Mouse (Mus musculus): ENCODE measurements around the gene Sppl2b. TPM values are rescaled to one million over a fixed set of nuclear protein-coding genes. Genes with fewer than 3 reads are reported as not detected.
"Not testable (repeated sequence)": the region's sequence is repeated elsewhere in the genome, so short reads cannot be mapped to it uniquely, and the experiment has no call there.

Sppl2b gene
- polyA plus RNA-seq, 2 experiments: 40.8 to 86.8 TPM

DNA sequence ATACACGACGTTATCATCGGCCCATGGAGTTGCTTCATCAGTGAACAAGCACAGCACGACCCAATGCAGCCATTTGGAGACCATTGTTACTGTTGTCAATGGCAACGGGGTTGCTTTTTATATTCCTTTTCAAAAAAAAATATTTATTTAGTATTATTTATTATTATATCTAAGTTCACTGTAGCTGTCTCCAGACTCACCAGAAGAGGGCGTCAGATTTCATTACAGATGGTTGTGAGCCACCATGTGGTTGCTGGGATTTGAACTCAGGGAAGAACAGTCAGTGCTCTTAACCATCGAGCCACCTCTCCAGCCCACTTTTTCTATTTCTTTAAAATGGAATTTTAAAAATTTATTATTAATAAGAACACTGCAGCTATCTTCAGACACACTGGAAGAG, 40.3 kb upstream of the Sppl2b start:
- Histone ChIP-seq H3K9ac (ENCODE audit: low read depth, low read length, severe bottlenecking) (no peak overlapping the region), H3K27me3 (ENCODE audit: control insufficient read depth, insufficient read depth, low read length) (peaks cover 9% of the 10 kb centered on the region; the same call in 1 of the 2 replicates), H3K4me3 (replicated peaks; ENCODE audit: low read length) (no peak overlapping the region), H3K4me1 (ENCODE audit: control insufficient read depth, insufficient read depth, low read length) (peaks cover 6% of the 10 kb centered on the region), H3K4me2 (replicated peaks; ENCODE audit: low read depth, low read length, severe bottlenecking) (no peak overlapping the region), H3K36me3 (ENCODE audit: control insufficient read depth, insufficient read depth, low read length) (no peaks in the 10 kb centered on the region), H3K9me3 (ENCODE audit: control insufficient read depth, low read length) (no peaks in the 10 kb centered on the region), H3K27ac (replicated peaks; ENCODE audit: low read depth, low read length) (no peak overlapping the region)
- DNase-seq (ENCODE audit: low spot score): no peak
- 71% methylated on average over 7 of the region's 7 CpGs for WGBS
- no peak for ATAC-seq (ENCODE audit: low FRiP score, low read depth)
- no peak for TF ChIP-seq POLR2A (IDR thresholded peaks at IDR 0.05; ENCODE audit: borderline replicate concordance, extremely low read depth, insufficient read depth, insufficient read length)

DNA sequence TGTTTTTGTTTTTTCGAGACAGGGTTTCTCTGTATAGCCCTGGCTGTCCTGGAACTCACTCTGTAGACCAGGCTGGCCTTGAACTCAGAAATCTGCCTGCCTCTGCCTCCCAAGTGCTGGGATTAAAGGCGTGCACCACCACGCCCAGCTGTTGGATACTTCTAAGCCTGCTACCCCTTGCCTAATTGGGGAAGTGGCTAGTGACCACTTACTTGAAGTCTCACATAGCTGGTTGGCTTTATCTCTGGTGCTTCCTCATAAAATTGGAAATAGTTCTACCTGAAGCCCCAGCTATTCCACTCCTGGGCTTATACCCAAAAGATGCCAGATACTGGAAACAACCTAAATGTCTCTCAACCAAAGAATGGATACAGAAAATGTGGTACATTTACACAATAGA, 38.8 kb upstream of the Sppl2b start:
- H3K4me2 ChIP-seq (replicated peaks; ENCODE audit: low read depth, low read length, severe bottlenecking); H3K4me3 ChIP-seq (replicated peaks; ENCODE audit: low read length); H3K27ac ChIP-seq (replicated peaks; ENCODE audit: low read depth, low read length); H3K27me3 ChIP-seq (ENCODE audit: control insufficient read depth, insufficient read depth, low read length); H3K9me3 ChIP-seq (ENCODE audit: control insufficient read depth, low read length); ATAC-seq (ENCODE audit: low FRiP score, low read depth); H3K9ac ChIP-seq (ENCODE audit: low read depth, low read length, severe bottlenecking); H3K36me3 ChIP-seq (ENCODE audit: control insufficient read depth, insufficient read depth, low read length); DNase-seq (ENCODE audit: low spot score); H3K4me1 ChIP-seq (ENCODE audit: control insufficient read depth, insufficient read depth, low read length): not testable (repeated sequence)
- 79% methylated on average over 3 of the region's 3 CpGs for WGBS

DNA sequence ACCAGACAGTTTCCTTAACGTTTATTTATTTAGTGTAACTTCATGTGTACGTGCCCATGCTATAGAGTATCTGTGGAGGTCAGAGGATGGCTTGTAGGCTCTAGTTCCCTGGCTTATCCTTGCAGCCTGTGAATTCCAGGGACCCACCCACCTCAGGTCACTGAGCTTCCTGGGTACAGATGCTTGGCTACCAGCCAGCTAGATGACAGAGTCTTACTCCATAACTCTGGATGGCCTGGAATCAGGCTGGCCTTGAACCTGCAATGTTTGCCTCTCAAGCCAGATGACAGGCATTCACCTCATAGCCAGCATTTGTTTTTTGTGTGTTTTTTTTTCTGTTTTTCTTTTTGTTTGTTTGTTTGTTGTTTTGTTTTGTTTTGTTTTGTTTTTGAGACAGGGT, 37.9 kb upstream of the Sppl2b start:
- Histone ChIP-seq H3K4me1 (ENCODE audit: control insufficient read depth, insufficient read depth, low read length) (no peaks in the 10 kb centered on the region), H3K9me3 (ENCODE audit: control insufficient read depth, low read length) (no peaks in the 10 kb centered on the region), H3K9ac (ENCODE audit: low read depth, low read length, severe bottlenecking) (no peak overlapping the region), H3K27me3 (ENCODE audit: control insufficient read depth, insufficient read depth, low read length) (no peaks in the 10 kb centered on the region), H3K4me3 (replicated peaks; ENCODE audit: low read length) (no peak overlapping the region), H3K4me2 (replicated peaks; ENCODE audit: low read depth, low read length, severe bottlenecking) (no peak overlapping the region), H3K36me3 (ENCODE audit: control insufficient read depth, insufficient read depth, low read length) (no peaks in the 10 kb centered on the region), H3K27ac (replicated peaks; ENCODE audit: low read depth, low read length) (no peak overlapping the region)
- 66% methylated on average over 2 of the region's 2 CpGs for WGBS
- no peak for TF ChIP-seq POLR2A (IDR thresholded peaks at IDR 0.05; ENCODE audit: borderline replicate concordance, extremely low read depth, insufficient read depth, insufficient read length)
- DNase-seq (ENCODE audit: low spot score) (no peak), ATAC-seq (ENCODE audit: low FRiP score, low read depth) (no peak)

DNA sequence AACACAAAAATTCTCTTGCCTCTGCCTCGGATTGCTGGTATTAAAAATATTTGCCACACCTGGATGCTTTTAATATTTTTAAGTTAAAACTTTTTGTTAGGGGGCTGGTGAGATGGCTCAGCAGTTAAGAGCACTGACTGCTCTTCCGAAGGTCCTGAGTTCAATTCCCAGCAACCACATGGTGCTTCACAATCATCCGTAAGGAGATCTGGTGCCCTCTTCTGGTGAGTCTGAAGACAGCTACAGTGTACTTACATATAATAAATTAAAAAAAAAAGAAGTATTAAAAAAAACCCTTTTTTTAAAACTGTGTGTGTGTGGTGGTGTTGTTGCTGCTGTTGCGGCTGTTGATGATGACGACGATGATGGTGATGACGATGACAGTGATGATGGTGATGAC, 37.1 kb upstream of the Sppl2b start:
- not testable (repeated sequence) for H3K9ac ChIP-seq (ENCODE audit: low read depth, low read length, severe bottlenecking); H3K4me1 ChIP-seq (ENCODE audit: control insufficient read depth, insufficient read depth, low read length); H3K9me3 ChIP-seq (ENCODE audit: control insufficient read depth, low read length); ATAC-seq (ENCODE audit: low FRiP score, low read depth); H3K4me3 ChIP-seq (replicated peaks; ENCODE audit: low read length); H3K4me2 ChIP-seq (replicated peaks; ENCODE audit: low read depth, low read length, severe bottlenecking); H3K27ac ChIP-seq (replicated peaks; ENCODE audit: low read depth, low read length); H3K36me3 ChIP-seq (ENCODE audit: control insufficient read depth, insufficient read depth, low read length); H3K27me3 ChIP-seq (ENCODE audit: control insufficient read depth, insufficient read depth, low read length); DNase-seq (ENCODE audit: low spot score)
- 84% methylated on average over 7 of the region's 7 CpGs for WGBS

DNA sequence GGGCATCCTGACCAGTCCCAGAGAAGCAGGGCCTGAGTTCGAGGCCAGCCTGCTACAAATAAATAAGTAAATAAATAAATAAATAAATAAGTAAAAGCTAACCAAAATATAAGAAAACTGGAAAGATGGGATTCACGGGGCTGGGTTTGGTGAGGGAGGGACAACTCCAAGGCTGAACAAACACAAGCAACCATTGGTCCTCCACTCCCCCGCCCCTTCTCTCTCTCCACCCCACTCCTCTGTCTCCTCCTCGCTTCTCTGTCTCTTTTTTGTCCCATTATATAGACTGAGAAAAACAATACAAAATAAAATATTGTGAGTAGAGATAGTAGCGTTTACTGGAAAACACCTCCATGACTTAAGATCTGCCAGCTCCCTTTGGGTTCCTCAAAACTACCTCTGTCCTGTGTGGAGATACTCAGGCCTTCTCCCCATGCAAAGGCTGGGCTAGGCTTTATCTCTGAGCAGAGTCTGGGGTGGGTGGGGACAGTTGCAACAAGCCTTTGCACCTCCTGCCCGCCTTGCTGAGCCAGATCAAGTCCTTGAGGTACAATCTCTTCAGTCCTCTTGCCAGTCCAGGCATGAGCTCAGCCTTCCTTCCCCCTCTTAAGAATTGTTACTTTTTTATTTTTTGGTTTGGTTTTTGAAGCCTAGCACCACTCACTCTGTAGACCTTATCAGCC, 36.3 kb upstream of the Sppl2b start:
- no peaks in the 10 kb centered on the region for H3K4me1 ChIP-seq (ENCODE audit: control insufficient read depth, insufficient read depth, low read length)
- no peaks in the 10 kb centered on the region for H3K27me3 ChIP-seq (ENCODE audit: control insufficient read depth, insufficient read depth, low read length)
- H3K4me3 ChIP-seq (replicated peaks; ENCODE audit: low read length): no peak overlapping the region
- TF ChIP-seq POLR2A (IDR thresholded peaks at IDR 0.05; ENCODE audit: borderline replicate concordance, extremely low read depth, insufficient read depth, insufficient read length): no peak
- no peak overlapping the region for H3K4me2 ChIP-seq (replicated peaks; ENCODE audit: low read depth, low read length, severe bottlenecking)
- no peak overlapping the region for H3K27ac ChIP-seq (replicated peaks; ENCODE audit: low read depth, low read length)
- WGBS: 50% methylated on average over 6 of the region's 6 CpGs
- no peaks in the 10 kb centered on the region for H3K36me3 ChIP-seq (ENCODE audit: control insufficient read depth, insufficient read depth, low read length)
- ATAC-seq (ENCODE audit: low FRiP score, low read depth) (no peak), DNase-seq (ENCODE audit: low spot score) (no peak)
- no peaks in the 10 kb centered on the region for H3K9me3 ChIP-seq (ENCODE audit: control insufficient read depth, low read length)
- H3K9ac ChIP-seq (ENCODE audit: low read depth, low read length, severe bottlenecking): no peak overlapping the region

DNA sequence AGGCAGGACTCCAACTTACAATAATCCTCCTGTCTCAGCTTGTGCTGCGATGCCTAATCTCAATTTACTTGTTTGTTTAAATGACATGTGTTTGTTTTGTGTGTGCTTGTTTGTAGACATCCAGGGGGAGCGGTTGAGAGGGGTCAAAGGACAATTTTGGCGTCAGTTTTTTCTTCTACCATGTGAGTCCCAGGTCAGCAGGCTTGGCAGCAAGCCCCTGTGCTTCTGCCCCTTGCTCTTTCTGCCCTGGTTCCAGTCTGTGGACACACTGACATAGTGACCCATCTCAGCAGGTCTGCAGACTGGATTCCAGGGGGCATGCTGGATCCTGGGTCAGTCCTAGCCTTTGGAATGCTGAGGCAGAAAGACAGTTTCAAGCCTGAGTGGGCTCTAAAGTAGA, 35.7 kb upstream of the Sppl2b start:
- no peaks in the 10 kb centered on the region for H3K9me3 ChIP-seq (ENCODE audit: control insufficient read depth, low read length)
- ATAC-seq (ENCODE audit: low FRiP score, low read depth) (no peak), DNase-seq (ENCODE audit: low spot score) (no peak)
- no peak overlapping the region for H3K4me3 ChIP-seq (replicated peaks; ENCODE audit: low read length)
- H3K9ac ChIP-seq (ENCODE audit: low read depth, low read length, severe bottlenecking): no peak overlapping the region
- WGBS: 66% methylated on average over 3 of the region's 3 CpGs
- no peak overlapping the region for H3K4me2 ChIP-seq (replicated peaks; ENCODE audit: low read depth, low read length, severe bottlenecking)
- no peaks in the 10 kb centered on the region for H3K4me1 ChIP-seq (ENCODE audit: control insufficient read depth, insufficient read depth, low read length)
- H3K27me3 ChIP-seq (ENCODE audit: control insufficient read depth, insufficient read depth, low read length): no peaks in the 10 kb centered on the region
- H3K27ac ChIP-seq (replicated peaks; ENCODE audit: low read depth, low read length): no peak overlapping the region
- H3K36me3 ChIP-seq (ENCODE audit: control insufficient read depth, insufficient read depth, low read length): no peaks in the 10 kb centered on the region
- no peak for TF ChIP-seq POLR2A (IDR thresholded peaks at IDR 0.05; ENCODE audit: borderline replicate concordance, extremely low read depth, insufficient read depth, insufficient read length)

Data from limb, embryonic 14.5 days (tissue).